Mouse (Mus musculus) adrenal gland, adult 8-10 months (tissue): ENCODE measurements around the gene Axdnd1. TPM values are rescaled to one million over a fixed set of nuclear protein-coding genes. Genes with fewer than 3 reads are reported as not detected.
"Not testable (repeated sequence)": the region's sequence is repeated elsewhere in the genome, so short reads cannot be mapped to it uniquely, and the experiment has no call there.

Experiments
- DNase-seq: peaks from one replicate; pipeline ENCODE4 v3.0.0; 2022
- total RNA-seq, 4 experiments: library from RNA; stranded (reverse); gene quantifications; 2 replicates each; pipeline ENCODE4 v1.2.4; 2022

The Axdnd1 gene
- total RNA-seq, 4 experiments from 2014 or later = 3.8 to 11.2 (median 4.3) TPM

- DNase-seq = no peak
Observed at GRCm38 (mm10) chr1:156437016-156437708, 16.2 kb upstream of the Axdnd1 start.

- no peak for DNase-seq
Observed at GRCm38 (mm10) chr1:156433497-156433896, 12.5 kb upstream of the Axdnd1 start.

- no peak for DNase-seq
Observed at GRCm38 (mm10) chr1:156432498-156432897, 11.5 kb upstream of the Axdnd1 start.

DNA sequence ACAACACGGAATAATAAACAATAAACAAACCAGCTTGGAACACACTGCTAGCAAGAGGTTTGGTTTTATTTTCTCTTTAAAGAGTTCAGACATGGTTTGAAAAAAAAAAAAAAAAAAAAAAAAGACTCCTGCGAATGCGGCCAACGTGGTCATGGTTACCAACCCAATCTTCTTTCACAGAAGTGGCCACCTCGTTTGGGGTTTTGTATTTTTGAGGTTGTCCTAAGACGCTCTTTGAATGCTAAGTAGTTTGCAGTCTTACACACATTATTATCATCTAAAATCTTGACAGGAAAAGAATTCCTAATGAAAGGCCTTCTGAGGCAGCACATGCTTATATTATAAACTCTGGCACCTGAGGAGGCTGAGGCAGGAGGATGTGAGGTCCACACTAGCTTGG, 7.5 kb upstream of the Axdnd1 start:
- DNase-seq = no peak

DNA sequence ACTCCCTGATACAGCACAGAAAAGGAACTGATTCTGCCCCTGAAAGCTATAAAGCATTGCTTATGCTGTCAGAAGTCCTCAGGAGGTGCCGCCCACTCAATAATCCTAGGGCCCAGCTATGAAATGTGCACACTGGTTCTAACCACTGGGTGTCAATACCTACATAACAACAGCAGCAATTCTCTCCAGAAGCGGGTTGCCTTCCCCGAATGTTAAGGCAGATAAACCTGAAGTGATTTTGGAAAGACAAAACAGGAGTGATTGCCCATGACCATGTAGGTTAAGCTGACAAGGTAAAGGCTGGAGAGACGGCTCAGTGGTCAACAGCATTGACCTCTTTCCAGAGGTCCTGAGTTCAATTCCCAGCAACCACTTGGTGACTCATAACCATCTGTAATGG, 4.8 kb upstream of the Axdnd1 start:
- no peak for DNase-seq

DNA sequence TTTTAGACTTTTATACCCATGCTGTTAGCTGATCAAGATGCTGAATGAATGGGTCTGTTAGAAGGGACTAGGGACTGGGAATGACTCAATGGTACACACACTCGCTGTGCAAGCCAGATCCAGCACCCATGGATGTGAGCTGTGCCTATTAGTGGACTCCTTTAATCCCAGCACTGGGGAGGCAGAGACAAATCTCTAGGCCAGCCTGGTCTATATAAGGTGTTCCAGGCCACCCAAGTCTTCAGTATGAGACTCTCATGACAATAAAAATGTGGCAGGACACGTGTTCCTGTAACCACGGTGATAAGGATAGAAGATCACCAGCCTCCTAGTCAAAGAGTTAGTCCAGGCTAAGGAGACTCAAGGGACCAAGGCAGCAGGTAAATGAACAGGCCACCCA, 3.1 kb upstream of the Axdnd1 start:
- no peak for DNase-seq

DNA sequence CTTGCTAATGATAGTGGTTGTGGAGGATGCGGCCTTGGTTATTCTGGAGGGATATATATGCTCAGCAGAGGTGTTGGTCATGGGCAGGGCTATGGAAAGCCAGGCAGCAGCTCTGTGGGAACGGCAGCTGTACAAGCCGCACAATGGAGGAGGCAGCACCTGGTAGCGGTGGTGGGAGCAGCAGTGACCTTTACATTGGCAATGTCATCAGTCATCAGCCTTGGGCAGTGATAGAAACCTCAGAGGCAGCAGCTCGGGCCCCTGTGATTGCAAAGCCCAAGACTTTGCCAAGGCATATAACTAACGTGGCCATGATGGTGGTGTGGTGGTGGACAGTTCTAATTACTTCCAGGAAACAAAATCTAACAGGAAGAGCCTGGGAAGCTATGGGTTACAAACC, 2.5 kb upstream of the Axdnd1 start:
- peak; percentile 37 for DNase-seq

DNA sequence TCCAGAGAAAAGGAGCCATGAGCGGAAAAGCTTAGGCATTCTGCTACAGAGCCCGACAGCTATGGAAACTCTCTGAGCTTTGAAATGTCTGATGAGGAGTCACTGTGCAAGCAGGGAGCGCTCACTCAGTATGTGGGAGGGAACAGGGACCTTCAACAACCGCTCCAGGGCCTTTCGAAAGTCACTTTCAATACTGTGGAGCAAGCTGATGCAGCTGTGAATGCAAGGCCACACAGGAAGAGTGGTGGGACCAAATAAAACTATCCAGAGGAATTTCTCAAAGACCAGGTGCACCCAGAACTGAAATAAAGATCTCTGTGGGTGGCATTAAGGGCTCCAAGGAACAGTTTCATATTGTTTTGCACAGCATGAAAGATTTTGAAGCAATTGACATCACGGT, 1.9 kb upstream of the Axdnd1 start:
- DNase-seq = peak; percentile 33

GRCm38 (mm10) chr1:156418170-156418569, 2.8 kb downstream of the Axdnd1 start:
- no peak for DNase-seq

- no peak for DNase-seq
Observed at GRCm38 (mm10) chr1:156408521-156408920, 12.4 kb downstream of the Axdnd1 start.

DNA sequence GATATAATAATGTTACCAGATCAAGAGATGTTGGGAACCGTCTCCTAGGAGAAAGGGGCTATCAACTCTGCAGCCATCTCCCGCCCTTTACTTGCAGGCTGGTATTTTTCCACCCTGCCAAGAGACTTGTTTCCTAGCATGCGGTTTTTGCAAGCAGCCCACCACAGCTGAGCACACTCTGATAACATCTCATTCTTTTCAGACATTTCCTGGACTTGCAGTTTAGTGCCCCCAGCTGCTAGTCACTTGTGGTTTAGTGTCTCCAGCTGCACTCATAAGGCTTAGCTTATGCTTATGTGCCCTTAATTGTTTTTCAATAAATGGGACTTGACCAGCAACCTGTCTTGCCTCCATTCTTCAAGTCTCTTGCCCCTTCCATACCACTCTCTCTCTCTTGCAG, 13.0 kb downstream of the Axdnd1 start:
- no peak for DNase-seq

DNA sequence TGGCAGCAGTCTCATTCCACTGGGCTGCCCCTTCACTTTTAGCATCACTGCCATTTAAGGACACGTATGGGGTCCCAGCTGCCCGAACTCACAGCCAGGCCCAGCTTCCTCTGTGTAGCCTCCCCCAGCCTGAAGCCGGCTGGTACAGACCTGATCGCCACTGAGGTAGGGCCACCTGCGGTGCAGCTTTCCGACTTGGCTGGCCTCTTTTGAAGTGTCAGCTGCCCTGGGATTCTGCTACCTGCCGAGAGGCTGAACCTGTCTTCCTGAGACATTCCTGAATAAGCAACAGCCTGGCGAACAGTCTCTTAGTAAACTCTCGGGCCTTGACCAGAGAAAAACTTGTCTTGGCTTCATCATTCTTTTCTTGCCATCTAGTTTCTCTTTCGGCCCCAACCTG, 17.7 kb downstream of the Axdnd1 start:
- DNase-seq = no peak

DNA sequence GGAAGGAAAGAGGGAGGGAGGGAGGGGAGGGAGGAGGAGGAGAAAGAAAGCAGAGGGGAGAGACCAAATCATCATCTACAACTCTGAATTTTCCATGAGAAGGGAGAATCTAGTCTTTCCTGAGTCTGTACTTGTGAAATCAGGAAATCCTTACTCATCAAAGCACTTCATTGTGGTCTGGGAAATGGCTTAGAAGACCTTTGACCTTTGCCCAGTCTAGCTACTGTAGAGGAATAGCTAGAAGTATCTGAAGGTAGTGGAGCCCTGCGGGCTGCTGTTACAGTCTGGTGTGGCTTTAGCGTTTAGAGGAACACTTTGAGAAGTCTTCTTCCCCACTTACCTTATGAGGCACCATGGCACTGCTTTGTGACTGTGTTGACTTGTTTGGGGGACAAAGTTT, 18.5 kb downstream of the Axdnd1 start:
- DNase-seq = no peak

DNA sequence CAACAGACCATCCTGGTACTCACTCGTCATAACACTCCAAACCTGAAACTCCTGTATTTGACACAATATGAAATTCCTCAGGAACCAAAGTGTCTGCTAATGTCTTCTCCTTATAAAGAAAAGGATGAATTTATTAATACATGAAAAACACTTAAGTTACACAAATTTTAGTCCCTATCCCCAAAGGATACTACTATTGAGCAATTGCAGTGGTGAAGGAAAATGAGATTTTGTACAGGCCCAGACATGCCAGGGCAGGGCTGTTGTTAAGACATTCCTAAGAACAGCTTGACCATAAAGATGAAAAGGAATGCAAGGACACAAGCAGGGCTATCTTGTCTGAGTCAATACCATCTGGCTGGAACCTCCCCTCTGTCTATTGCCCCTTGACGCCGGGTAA, 20.8 kb downstream of the Axdnd1 start:
- DNase-seq = not testable (repeated sequence)

DNA sequence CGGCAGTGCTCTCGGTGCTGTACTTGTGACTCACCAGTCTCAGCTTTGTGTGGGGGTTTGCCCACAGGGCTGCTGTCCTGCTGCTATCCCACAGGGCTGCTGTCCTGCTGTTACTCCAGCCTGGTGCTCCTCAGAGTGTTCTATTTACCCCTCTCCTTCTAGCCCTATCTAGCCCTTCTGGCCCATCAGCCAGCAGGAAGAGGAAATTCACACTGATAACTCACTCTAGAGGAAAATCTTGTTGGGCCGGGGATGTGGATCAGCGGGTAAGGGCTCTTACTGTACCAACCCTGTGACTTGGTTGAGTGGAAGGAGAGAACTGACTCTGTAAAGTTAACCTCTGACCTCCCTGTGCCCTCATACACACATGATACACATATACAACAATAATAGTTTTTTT, 27.8 kb downstream of the Axdnd1 start:
- DNase-seq = no peak

DNA sequence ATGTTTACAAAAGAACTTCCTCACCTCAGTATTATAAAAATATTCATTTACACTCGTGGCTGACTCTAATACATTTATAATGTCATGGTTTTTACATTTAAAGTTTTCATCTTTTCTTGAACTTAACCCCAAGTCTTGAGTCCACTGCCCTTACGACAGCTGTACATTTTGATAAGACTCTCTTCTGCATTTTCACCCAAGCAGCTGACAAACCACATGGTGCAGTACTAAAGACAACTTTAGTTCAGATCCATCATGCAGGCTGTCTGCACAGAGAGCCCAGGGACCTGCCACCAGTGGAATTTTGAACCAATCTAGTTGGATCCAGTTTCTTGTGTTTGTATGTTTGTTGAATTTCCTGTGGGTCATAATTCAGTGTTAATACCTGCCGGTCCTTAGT, 34.1 kb downstream of the Axdnd1 start:
- DNase-seq = no peak

GRCm38 (mm10) chr1:156386232-156386631, 34.7 kb downstream of the Axdnd1 start:
- no peak for DNase-seq

- no peak for DNase-seq
Observed at GRCm38 (mm10) chr1:156381217-156381616, 39.7 kb downstream of the Axdnd1 start.

- no peak for DNase-seq
Observed at GRCm38 (mm10) chr1:156365740-156366139, 55.2 kb downstream of the Axdnd1 start, which contains the start of gene Gm2000. Gene Gm2000, plus strand, starts transcription at chr1:156366040.

DNA sequence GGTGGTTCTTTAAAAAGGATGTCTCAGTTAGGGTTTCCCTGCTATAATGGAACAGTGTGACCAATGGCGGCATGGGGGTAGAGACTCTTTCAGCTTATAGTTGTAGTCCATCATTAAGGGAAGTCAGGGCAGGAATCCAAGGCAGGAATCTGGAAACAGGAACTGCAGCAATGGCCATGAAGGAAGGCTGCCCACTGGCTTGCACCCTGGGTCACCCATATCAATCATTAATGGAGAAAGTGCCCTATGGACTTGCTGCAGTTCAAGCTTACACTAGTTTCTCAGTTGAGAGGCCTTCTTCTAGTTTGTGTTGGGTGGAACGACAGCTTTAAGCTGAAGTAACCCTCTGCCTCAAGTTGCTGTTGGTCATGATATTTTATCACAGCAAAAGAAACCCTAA, 68.5 kb downstream of the Axdnd1 start:
- no peak for DNase-seq

- no peak for DNase-seq
Observed at GRCm38 (mm10) chr1:156350441-156350840, 70.5 kb downstream of the Axdnd1 start.

DNA sequence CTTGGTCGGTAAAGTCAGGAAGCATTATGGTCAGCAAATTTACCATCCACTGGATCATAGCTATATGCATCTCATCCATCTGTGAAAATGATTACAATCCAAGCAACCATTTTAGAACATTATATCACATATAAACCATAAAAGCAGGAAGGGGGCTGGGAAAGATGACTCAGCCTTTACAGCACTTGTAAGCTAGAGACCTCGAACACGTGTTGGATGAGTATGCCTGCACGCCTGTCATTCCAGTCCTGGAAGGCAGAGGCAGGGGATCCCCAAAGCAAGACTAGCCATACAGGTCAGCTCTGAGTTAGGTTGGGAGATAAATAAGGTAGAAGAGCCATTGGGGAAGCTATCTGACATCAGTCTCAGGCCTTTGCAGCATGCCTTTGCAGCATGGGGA, 71.9 kb downstream of the Axdnd1 start:
- DNase-seq = no peak

- no peak for DNase-seq
Observed at GRCm38 (mm10) chr1:156345633-156346032, 75.3 kb downstream of the Axdnd1 start.

GRCm38 (mm10) chr1:156344433-156344832, 76.5 kb downstream of the Axdnd1 start:
- no peak for DNase-seq

DNA sequence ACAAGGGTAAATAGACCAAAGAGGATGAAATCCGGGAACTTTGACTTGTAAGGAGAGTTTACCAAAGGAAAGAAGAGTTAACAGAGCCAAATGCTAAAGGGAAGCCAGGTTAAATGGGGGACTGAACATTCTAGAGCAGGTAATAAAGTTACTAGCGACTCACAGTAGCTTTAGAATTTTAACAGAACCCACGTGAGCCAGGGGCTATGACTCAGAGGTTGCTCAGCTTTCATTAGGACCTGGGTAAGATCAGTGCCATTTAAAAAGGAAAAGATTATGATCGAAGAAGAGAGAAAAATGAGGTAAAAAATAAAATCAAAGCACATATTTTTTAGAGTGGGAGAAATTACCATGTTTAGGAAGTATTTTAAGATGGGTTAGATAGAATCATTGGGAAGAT, 80.1 kb downstream of the Axdnd1 start:
- DNase-seq = no peak
